Mouse (Mus musculus) cerebral cortex, adult 2 months (tissue): ENCODE results near the gene Bdkrb1.

Source experiments
- WGBS: fragments of 180-500 bp; shearing (Covaris S2); methylation state at CpG from one replicate; pipeline ENCODE4 v1.1.7; 2018; 5-methylcytosine and 5-hydroxymethylcytosine counted together

The Bdkrb1 gene

GRCm38 (mm10) chr12:105598503-105598902 lies 4.4 kb upstream of the Bdkrb1 start:
- 86% methylated on average over 10 of the region's 10 CpGs for WGBS

GRCm38 (mm10) chr12:105599098-105599497 lies 3.8 kb upstream of the Bdkrb1 start:
- 77% methylated on average over 5 of the region's 5 CpGs for WGBS

- WGBS = 48% methylated on average over 6 of the region's 6 CpGs
These were observed 1.3 kb upstream of the Bdkrb1 start for GRCm38 (mm10) chr12:105601586-105601985.

- WGBS = 92% methylated on average over 11 of the region's 11 CpGs
These were observed 1.0 kb downstream of the Bdkrb1 start for GRCm38 (mm10) chr12:105603904-105604303.

- WGBS = 69% methylated on average over 8 of the region's 8 CpGs
These were observed 2.3 kb downstream of the Bdkrb1 start for GRCm38 (mm10) chr12:105605212-105605611.

- WGBS = 83% methylated on average over 4 of the region's 4 CpGs
These were observed 4.0 kb downstream of the Bdkrb1 start for GRCm38 (mm10) chr12:105606881-105607280.

GRCm38 (mm10) chr12:105611045-105611444 lies 8.2 kb downstream of the Bdkrb1 start:
- 87% methylated on average over 2 of the region's 2 CpGs for WGBS

GRCm38 (mm10) chr12:105611748-105612147 lies 8.9 kb downstream of the Bdkrb1 start:
- WGBS = 10% methylated on average over 7 of the region's 7 CpGs

GRCm38 (mm10) chr12:105613559-105613958 lies 10.7 kb downstream of the Bdkrb1 start:
- 64% methylated on average over 10 of the region's 10 CpGs for WGBS

- 91% methylated on average over 7 of the region's 7 CpGs for WGBS
These were observed 19.2 kb downstream of the Bdkrb1 start for GRCm38 (mm10) chr12:105622048-105622447.

GRCm38 (mm10) chr12:105622981-105623539 lies 20.2 kb downstream of the Bdkrb1 start:
- WGBS = 82% methylated on average over 12 of the region's 12 CpGs

- 38% methylated on average over 7 of the region's 7 CpGs for WGBS
These were observed 22.9 kb downstream of the Bdkrb1 start for GRCm38 (mm10) chr12:105625798-105626197.

GRCm38 (mm10) chr12:105634374-105635067 lies 31.6 kb downstream of the Bdkrb1 start:
- WGBS = 94% methylated on average over 13 of the region's 13 CpGs

- 85% methylated on average over 9 of the region's 9 CpGs for WGBS
These were observed 33.7 kb downstream of the Bdkrb1 start for GRCm38 (mm10) chr12:105636551-105636950.

GRCm38 (mm10) chr12:105637554-105637953 lies 34.7 kb downstream of the Bdkrb1 start:
- 70% methylated on average over 4 of the region's 4 CpGs for WGBS

- WGBS = 85% methylated on average over 11 of the region's 11 CpGs
These were observed 40.0 kb downstream of the Bdkrb1 start for GRCm38 (mm10) chr12:105642770-105643321.
